Mouse (Mus musculus) myocyte (in vitro differentiated cells): ENCODE data around the gene Stra6.

Source experiments
- CEBPB ChIP-seq: IDR thresholded peaks from 2 replicates; pipeline ENCODE4 v1.6.1; 2011; ENCODE audit warnings: mild to moderate bottlenecking, moderate library complexity; ENCODE audit not compliant: poor library complexity, insufficient read depth, severe bottlenecking
- E2F4 ChIP-seq: IDR thresholded peaks from one replicate; pipeline ENCODE4 v1.6.1; 2011; ENCODE audit warnings: mild to moderate bottlenecking, control low read depth, moderate library complexity; ENCODE audit not compliant: insufficient read depth
- MAX ChIP-seq: IDR thresholded peaks from one replicate; pipeline ENCODE4 v1.6.1; 2011; ENCODE audit warnings: low read depth, mild to moderate bottlenecking, control low read depth
- MYOD1 ChIP-seq, 3 experiments: IDR thresholded peaks; one replicate each; pipeline ENCODE4 v1.6.1; 2011; ENCODE audit warnings: control low read depth in 2 of 3, low read depth in 2 of 3, mild to moderate bottlenecking in 2 of 3, moderate library complexity in 1 of 3; ENCODE audit not compliant: insufficient read length in 2 of 3, control insufficient read depth in 1 of 3
- MYOG ChIP-seq, 3 experiments: IDR thresholded peaks; one replicate each; pipeline ENCODE4 v1.6.1; 2011; ENCODE audit warnings: control low read depth in 2 of 3, low read depth in 2 of 3, mild to moderate bottlenecking in 2 of 3; ENCODE audit not compliant: insufficient read length in 2 of 3, control insufficient read depth in 1 of 3, insufficient read depth in 1 of 3
- POLR2A ChIP-seq: IDR thresholded peaks from one replicate; pipeline ENCODE4 v1.6.1; 2011; ENCODE audit warnings: low read depth, mild to moderate bottlenecking, control low read depth, moderate library complexity; ENCODE audit not compliant: insufficient read length
- POLR2AphosphoS2 ChIP-seq: IDR thresholded peaks from one replicate; pipeline ENCODE4 v1.6.1; 2011; ENCODE audit warnings: low read depth, control low read depth; ENCODE audit not compliant: insufficient read length
- SRF ChIP-seq: IDR thresholded peaks from one replicate; pipeline ENCODE4 v1.6.1; 2011; ENCODE audit warnings: low read depth; ENCODE audit not compliant: control insufficient read depth, insufficient read length
- TCF12 ChIP-seq: IDR thresholded peaks from one replicate; pipeline ENCODE4 v1.6.1; 2011; ENCODE audit warnings: mild to moderate bottlenecking, control low read depth; ENCODE audit not compliant: poor library complexity, insufficient read depth, severe bottlenecking
- TCF3 ChIP-seq: IDR thresholded peaks from one replicate; pipeline ENCODE4 v1.6.1; 2011; ENCODE audit warnings: low read depth, control low read depth; ENCODE audit not compliant: insufficient read length
- USF1 ChIP-seq: IDR thresholded peaks from one replicate; pipeline ENCODE4 v1.6.1; 2011; ENCODE audit warnings: low read depth, mild to moderate bottlenecking, control low read depth, moderate library complexity

- TF ChIP-seq POLR2A: no peak
- TF ChIP-seq USF1: no peak
- no peak for TF ChIP-seq SRF
- TF ChIP-seq MYOG (IDR thresholded peaks at IDR 0.05; ENCODE audit: control insufficient read depth in 1 of 3, insufficient read depth in 1 of 3, insufficient read length in 2 of 3, low read depth in 2 of 3): no peak
- TF ChIP-seq CEBPB: no peak
- no peak for TF ChIP-seq MAX
- TF ChIP-seq POLR2AphosphoS2: no peak
- TF ChIP-seq MYOD1 (IDR thresholded peaks at IDR 0.05; ENCODE audit: control insufficient read depth in 1 of 3, insufficient read length in 2 of 3, low read depth in 2 of 3): no peak
- TF ChIP-seq E2F4: no peak
- TF ChIP-seq TCF12: no peak
- TF ChIP-seq TCF3: no peak
Measured at GRCm38 (mm10) chr9:58049186-58049585, 14.4 kb upstream of the Stra6 start.
